Mouse (Mus musculus) neural tube, embryonic 13.5 days (tissue): Measurements from ENCODE around the gene Rdh12. TPM values are rescaled to one million over a fixed set of nuclear protein-coding genes. Genes with fewer than 3 reads are reported as not detected.
"Not testable (repeated sequence)": the region's sequence is repeated elsewhere in the genome, so short reads cannot be mapped to it uniquely, and the experiment has no call there.

Source experiments
- ATAC-seq: fragments of 200-750 bp; cut with Nextera tagmentation; 2 replicates; pipeline ENCODE4 v1.8.0; 2017; ENCODE audit warnings: low read depth, mild to moderate bottlenecking, moderate TSS enrichment, moderate library complexity
- H3K27ac ChIP-seq: fragments of 300-500 bp; sonication (generic); replicated peaks from 2 replicates; pipeline ENCODE4 v1.5.1; 2015; ENCODE audit warnings: moderate library complexity, mild to moderate bottlenecking, inconsistent platforms
- H3K27me3 ChIP-seq: fragments of 300-500 bp; sonication (generic); 2 replicates; pipeline ENCODE4 v1.6.1; 2015; ENCODE audit warnings: mild to moderate bottlenecking, inconsistent platforms
- H3K36me3 ChIP-seq: fragments of 300-500 bp; sonication (generic); 2 replicates; pipeline ENCODE4 v1.6.1; 2015; ENCODE audit warnings: mild to moderate bottlenecking, inconsistent platforms
- H3K4me1 ChIP-seq: fragments of 300-500 bp; sonication (generic); replicated peaks from 2 replicates; pipeline ENCODE4 v1.6.1; 2015; ENCODE audit warnings: inconsistent platforms
- H3K4me2 ChIP-seq: fragments of 300-500 bp; sonication (generic); 2 replicates; pipeline ENCODE4 v1.6.1; 2015; ENCODE audit warnings: inconsistent platforms, mild to moderate bottlenecking, moderate library complexity
- H3K4me3 ChIP-seq: fragments of 300-500 bp; sonication (generic); 2 replicates; pipeline ENCODE4 v1.5.1; 2015; ENCODE audit warnings: mild to moderate bottlenecking, inconsistent platforms
- H3K9ac ChIP-seq: fragments of 300-500 bp; sonication (generic); 2 replicates; pipeline ENCODE4 v1.6.1; 2015; ENCODE audit warnings: moderate library complexity, mild to moderate bottlenecking, inconsistent platforms
- H3K9me3 ChIP-seq: fragments of 300-500 bp; sonication (generic); 2 replicates; pipeline ENCODE4 v1.6.1; 2016; ENCODE audit warnings: inconsistent platforms
- WGBS: fragments of 180-500 bp; shearing (Covaris S2); methylation state at CpG from one replicate; pipeline ENCODE4 v1.1.7; 2015; 5-methylcytosine and 5-hydroxymethylcytosine counted together
- polyA plus RNA-seq: library from polyadenylated mRNA; unstranded; fragments of >200 nt; fragmentation: Nextera tagmentation; extraction: Ambion mirVana; gene quantifications from 2 replicates; pipeline ENCODE4 v1.2.1, GENCODE M21; 2015

Gene Rdh12
- 0.88 and 1.1 TPM in 2 replicates for polyA plus RNA-seq

DNA sequence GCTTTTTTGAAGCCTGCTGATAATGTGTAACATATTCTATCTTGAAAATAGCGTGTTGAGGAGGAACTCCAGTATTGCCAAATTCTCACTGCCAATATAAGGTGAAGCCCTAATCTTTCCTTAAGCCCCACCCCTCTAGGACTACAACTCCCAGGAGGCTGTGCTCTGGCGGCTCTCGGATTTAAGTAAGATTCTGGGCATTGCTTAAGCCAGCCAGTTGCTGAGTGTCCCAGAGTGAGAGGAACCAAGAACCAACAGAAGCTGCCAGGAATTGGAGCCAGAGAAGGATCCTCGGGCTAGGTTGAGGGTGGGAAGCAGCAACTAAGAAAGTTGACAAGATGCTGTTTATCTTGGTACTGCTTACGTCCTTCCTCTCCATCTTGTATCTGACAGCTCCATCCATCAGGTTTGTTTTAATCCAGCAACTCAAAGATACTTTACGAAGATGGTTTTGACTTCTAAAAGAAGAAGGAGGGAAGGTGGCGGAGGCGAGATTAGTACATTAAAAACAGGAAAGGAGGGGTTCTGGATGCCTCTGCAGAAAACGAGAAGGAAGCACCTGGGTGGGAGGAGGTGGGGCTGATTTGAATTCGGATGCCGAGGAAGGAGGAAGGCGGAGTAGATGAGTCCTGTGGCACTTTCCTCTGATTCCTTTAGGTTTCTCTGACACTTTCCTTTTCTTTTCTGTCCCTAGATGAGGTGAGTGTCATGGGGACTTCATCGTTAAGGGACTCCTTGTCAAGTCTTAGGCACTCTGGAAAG, at the start of gene Rdh12:
Gene Rdh12 (plus strand): TSS at position 212 of the 762 bp plus-strand sequence.
- WGBS: 4% methylated on average over 13 of the region's 13 CpGs
- H3K36me3 ChIP-seq: no peaks in the 10 kb centered on the region
- H3K4me1 ChIP-seq: peaks cover 8% of the 10 kb centered on the region
- peak; percentile 53; the same call in 1 of the 2 replicates for ATAC-seq
- H3K4me3 ChIP-seq: peak within 1 kb of the TSS; percentile 38
- H3K9ac ChIP-seq: peak within 1 kb of the TSS; percentile 58
- H3K27me3 ChIP-seq: no peaks in the 10 kb centered on the region
- peak within 1 kb of the TSS; percentile 66 for H3K4me2 ChIP-seq
- no peak within 1 kb of the TSS for H3K27ac ChIP-seq
- no peaks in the 10 kb centered on the region for H3K9me3 ChIP-seq

DNA sequence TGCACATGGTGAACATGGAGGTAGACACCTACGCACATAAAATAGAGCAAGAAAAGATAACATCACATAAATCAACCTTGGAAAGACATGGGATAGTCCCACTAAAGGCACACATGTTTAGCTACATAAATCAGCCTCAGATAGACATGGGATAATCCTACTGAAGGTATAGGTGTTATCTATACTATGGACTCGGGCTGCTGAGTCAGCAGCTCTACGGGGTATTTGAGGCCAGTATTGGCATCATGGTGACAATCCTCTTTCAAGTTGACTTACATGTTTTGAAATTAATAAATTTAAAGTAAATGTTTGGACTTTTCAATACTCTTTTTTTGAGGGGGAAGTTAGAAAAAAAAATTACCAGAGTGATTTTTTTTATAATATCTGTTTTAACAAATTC, 45.8 kb upstream of the Rdh12 start:
- Histone ChIP-seq H3K9ac (no peak overlapping the region), H3K27me3 (no peaks in the 10 kb centered on the region), H3K4me3 (no peak overlapping the region), H3K27ac (no peak overlapping the region), H3K4me1 (no peaks in the 10 kb centered on the region), H3K4me2 (no peak overlapping the region), H3K9me3 (no peaks in the 10 kb centered on the region), H3K36me3 (peaks cover 83% of the 10 kb centered on the region)
- 96% methylated on average over 3 of the region's 3 CpGs for WGBS
- ATAC-seq: no peak

DNA sequence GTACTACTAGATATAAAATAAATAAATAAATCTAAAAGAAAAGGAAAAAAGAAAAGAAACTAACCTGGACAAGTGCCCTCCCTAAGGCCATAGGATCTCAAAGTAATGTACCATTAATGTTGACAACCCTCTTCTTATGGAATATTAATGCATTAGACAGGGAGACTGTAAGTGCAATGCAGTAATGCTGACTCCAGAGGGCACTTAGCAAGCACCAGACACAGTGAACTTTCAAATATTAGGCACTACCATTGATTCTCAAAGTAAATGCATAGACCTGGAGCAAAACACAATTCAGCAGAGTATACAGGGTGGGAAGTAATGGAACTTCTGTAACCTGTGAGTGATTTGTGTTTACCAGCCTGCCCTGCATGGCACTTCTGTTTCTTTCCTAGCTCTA, 39.5 kb upstream of the Rdh12 start:
- no peak overlapping the region for H3K4me2 ChIP-seq
- no peak for ATAC-seq
- H3K4me1 ChIP-seq: peaks cover 17% of the 10 kb centered on the region
- no peaks in the 10 kb centered on the region for H3K27me3 ChIP-seq
- H3K27ac ChIP-seq: no peak overlapping the region
- no peak overlapping the region for H3K4me3 ChIP-seq
- H3K9ac ChIP-seq: no peak overlapping the region
- H3K9me3 ChIP-seq: no peaks in the 10 kb centered on the region
- H3K36me3 ChIP-seq: peaks cover 24% of the 10 kb centered on the region

DNA sequence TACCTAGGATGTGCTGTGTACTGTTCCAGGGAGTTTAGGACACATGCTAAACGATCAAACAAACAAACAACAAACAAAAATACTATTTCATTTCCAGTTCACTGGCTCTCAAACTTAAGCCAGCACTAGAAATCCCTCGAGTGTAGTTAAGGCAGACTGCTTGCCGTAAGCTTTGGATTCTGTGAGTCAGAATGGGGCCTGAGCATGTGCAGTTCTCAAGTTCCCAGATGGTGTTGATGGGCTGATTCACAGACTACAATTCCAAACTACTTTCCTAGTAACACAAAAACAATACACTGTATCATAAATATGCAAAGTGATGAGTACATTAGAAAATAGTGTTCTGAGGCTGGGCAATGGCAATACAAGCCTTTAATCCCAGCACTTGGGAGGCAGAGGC, 38.3 kb upstream of the Rdh12 start:
- ATAC-seq: no peak
- H3K27me3 ChIP-seq: no peaks in the 10 kb centered on the region
- no peak overlapping the region for H3K9ac ChIP-seq
- H3K36me3 ChIP-seq: peaks cover 22% of the 10 kb centered on the region
- no peak overlapping the region for H3K27ac ChIP-seq
- no peaks in the 10 kb centered on the region for H3K9me3 ChIP-seq
- no peak overlapping the region for H3K4me3 ChIP-seq
- 0 out of 2 replicates have a peak overlapping the region, but pooled peaks have one; percentile 74 for H3K4me2 ChIP-seq
- H3K4me1 ChIP-seq: peaks cover 17% of the 10 kb centered on the region
- WGBS: 63% methylated on average over 3 of the region's 3 CpGs

DNA sequence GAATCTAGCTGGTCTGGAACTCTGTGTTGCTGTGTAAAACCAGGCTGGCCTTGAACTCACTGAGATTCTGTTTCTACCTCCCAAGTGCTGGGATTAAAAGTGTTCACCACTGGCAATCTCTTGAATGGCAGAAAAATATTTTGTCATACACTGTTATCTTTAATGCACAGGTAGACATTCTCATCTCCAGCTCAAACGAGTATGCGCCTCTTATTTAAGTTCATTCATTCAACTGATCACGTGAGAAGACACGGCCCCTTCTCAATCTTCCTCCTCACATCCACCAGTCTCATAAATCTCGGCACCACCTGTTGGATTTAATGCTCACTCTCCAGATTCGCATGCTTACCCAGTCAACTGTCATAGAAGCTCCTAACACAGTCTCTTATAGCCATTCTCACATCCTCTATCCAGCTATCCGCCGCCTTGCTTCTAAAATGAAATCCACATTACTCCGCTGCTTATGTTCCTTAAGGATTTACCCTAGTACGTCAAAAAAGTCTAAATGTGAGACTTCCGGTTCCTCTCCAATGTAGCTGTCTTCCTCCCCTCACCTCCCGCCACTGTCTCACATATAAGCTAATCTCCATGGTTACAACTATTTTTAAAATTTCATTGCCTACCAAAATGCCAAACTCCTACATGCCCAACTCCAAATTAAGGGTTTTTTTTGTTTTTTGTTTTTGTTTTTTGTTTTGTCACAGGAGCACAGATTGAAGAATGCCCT, 37.3 kb upstream of the Rdh12 start:
- Histone ChIP-seq H3K9me3 (no peaks in the 10 kb centered on the region), H3K4me1 (peaks cover 17% of the 10 kb centered on the region), H3K36me3 (peaks cover 24% of the 10 kb centered on the region), H3K27me3 (no peaks in the 10 kb centered on the region), H3K4me2 (peak overlapping the region; percentile 74), H3K27ac (peak overlapping the region; percentile 96; the same call in 1 of the 2 replicates), H3K4me3 (peak overlapping the region; percentile 96), H3K9ac (peak overlapping the region; percentile 90)
- 36% methylated on average over 12 of the region's 12 CpGs for WGBS
- ATAC-seq: no peak

DNA sequence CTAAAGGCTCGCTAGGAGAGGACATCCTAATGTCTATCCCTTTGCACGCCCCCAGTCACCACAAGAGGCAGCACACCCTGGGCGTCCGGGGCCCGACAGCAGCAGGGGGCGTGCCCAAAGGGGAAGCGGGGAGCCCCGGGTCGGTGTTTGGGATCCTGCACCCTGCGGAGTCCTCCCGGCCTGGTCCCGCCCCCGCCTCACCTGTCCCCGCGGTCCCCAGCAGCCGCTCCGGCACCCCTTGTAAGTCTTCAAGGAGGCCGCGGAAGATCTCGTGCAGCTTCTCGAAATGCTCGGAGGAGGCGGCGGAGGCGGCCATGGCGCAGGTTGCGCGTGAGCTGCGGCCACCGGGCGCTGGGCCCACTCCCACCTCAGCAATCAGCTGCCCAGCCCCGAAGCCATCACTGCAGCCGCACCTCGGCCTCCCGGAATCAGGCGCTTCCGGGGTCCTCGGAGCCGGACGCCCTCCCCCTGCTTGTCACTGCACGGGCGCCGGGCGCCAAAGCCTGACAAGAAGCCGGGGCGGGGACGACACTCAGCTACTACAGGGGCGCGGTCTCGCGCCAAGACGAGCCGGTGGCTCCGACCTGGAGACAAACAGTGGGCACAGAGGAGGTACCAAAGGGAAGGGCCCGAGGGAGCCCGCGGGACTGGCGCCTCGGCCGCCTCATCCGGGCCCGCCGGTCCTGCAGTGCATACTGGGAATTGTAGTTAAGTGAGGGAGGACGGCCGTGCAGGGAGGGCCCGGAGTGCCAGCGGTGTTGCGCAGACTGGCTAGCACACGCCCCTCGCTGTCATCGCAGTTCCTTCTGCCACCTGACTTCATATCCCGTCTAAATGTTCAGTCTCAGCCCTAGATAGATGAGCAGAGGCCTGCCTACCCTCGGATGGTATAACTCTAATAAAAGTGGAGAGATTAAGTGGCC, 36.4 kb upstream of the Rdh12 start, which contains the start of gene Vti1b:
Gene Vti1b (minus strand): TSS at position 649 of the 923 bp plus-strand sequence.
- H3K4me3 ChIP-seq: peak within 1 kb of the TSS; percentile 96
- H3K27ac ChIP-seq: peak within 1 kb of the TSS; percentile 96
- peak within 1 kb of the TSS; percentile 74 for H3K4me2 ChIP-seq
- peak within 1 kb of the TSS; percentile 90 for H3K9ac ChIP-seq
- H3K4me1 ChIP-seq: peaks cover 17% of the 10 kb centered on the region
- peak; percentile 99 for ATAC-seq
- H3K9me3 ChIP-seq: no peaks in the 10 kb centered on the region
- under 1% methylated on average over 73 of the region's 73 CpGs for WGBS
- H3K27me3 ChIP-seq: no peaks in the 10 kb centered on the region
- H3K36me3 ChIP-seq: peaks cover 28% of the 10 kb centered on the region

DNA sequence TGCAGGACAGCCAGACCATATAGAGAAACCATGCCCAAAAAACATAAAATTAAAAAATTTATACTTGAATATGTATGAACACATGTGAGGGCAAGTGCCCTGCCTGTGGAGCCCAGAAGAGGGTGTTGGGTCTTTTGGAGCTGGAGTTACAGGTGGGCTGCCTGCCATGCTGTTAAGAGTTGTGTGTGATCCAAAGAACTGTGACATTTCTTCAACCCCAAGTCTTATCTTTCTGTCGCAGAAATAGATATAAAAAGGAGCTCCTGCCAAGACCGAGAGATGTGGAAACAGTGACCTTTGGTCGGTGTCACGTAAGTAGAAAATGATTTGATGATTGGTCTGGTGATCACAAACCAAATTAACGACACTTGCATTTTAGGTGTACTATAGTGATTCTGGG, 35.0 kb upstream of the Rdh12 start:
- H3K9me3 ChIP-seq: no peaks in the 10 kb centered on the region
- H3K4me3 ChIP-seq: no peak overlapping the region
- H3K36me3 ChIP-seq: peaks cover 33% of the 10 kb centered on the region
- WGBS: 86% methylated on average over 5 of the region's 5 CpGs
- H3K4me2 ChIP-seq: no peak overlapping the region
- H3K4me1 ChIP-seq: peaks cover 17% of the 10 kb centered on the region
- no peak overlapping the region for H3K27ac ChIP-seq
- no peak for ATAC-seq
- H3K27me3 ChIP-seq: no peaks in the 10 kb centered on the region
- no peak overlapping the region for H3K9ac ChIP-seq

DNA sequence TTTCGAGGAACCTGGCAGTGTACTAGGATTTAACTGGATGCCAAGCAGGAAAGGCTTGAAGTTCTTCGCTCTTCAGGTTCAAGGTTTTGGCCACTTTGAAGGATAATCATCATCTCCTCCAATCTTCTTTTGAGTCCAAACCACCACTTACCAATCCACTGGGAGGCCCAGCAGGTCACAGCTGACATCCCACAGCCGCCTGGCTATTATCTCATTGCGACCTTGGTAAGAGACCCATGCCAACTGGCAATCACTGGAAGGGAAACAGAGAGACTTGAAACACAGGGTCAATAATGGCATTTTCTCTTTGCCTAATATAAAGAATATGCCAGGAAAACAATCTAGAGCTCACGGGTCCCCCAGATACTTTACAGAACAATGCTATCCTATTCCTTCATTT, 32.7 kb upstream of the Rdh12 start:
- Histone ChIP-seq H3K36me3 (peaks cover 46% of the 10 kb centered on the region), H3K4me2 (no peak overlapping the region), H3K27ac (no peak overlapping the region), H3K9ac (no peak overlapping the region), H3K4me1 (peaks cover 8% of the 10 kb centered on the region), H3K9me3 (no peaks in the 10 kb centered on the region), H3K27me3 (no peaks in the 10 kb centered on the region), H3K4me3 (no peak overlapping the region)
- 91% methylated on average over 5 of the region's 5 CpGs for WGBS
- ATAC-seq: no peak

DNA sequence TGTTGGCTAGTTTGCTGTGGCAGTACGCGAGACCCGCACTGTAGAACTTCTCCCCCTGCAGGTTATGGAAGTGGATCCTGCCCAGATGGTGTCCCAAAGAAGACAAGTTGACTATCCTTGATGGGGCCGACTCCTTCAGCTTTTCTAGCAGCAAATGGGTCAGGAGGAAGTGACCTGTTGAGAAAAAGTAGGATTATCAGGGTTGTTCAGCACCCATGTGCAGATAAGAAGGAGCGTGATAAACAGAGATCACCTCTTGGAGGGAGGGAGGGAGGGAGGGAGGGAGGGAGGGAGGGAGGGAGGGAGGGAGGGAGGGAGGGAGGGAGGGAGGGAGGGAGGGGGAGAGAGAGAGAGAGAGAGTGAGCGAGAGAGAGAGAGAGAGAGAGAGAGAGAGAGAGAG, 23.6 kb upstream of the Rdh12 start:
- 90% methylated on average over 5 of the region's 6 CpGs for WGBS
- H3K9me3 ChIP-seq, ATAC-seq, H3K9ac ChIP-seq, H3K27me3 ChIP-seq, H3K27ac ChIP-seq, H3K4me2 ChIP-seq, H3K4me3 ChIP-seq: not testable (repeated sequence)
- peaks cover 10% of the 10 kb centered on the region for H3K4me1 ChIP-seq
- peaks cover 80% of the 10 kb centered on the region for H3K36me3 ChIP-seq

DNA sequence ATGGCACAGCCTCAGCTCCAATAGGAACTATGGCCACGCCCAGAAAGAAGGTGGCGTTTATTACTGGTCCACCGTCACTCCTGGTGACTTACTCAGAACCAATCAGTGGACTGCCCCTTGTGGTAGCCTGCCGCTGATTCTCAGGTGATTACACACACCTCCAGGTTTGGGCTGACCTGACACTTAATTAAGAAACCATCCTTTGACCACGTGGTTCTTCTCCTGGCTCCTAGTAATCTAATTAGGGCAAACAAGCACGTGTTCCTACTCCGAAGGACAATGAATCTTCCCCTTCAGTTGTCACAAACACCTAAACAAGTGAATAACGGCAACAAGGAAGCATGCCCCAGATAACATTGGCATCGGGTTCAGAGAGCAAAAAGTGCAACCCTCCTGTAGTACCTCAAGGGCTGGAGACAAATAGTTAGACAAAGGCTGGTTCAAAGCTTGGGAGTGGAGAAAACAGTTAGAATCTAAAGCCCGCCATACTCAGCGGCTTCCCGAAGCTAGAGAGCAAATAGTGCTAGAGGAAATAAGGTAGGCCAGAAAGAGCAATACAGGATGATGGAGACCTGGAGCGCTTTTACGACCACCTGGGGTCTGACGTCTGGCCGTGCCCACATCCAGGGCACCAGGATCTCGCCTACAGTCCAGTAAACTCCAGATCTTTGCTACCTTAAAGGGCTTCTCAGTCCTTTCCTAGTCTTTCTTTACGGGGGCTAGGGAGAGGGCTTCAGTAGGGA, 17.6 kb upstream of the Rdh12 start:
- Histone ChIP-seq H3K27me3 (no peaks in the 10 kb centered on the region), H3K36me3 (peaks cover 24% of the 10 kb centered on the region), H3K4me2 (peak overlapping the region; percentile 86), H3K9ac (peak overlapping the region; percentile 79), H3K4me3 (peak overlapping the region; percentile 53), H3K4me1 (peaks cover 23% of the 10 kb centered on the region), H3K9me3 (no peaks in the 10 kb centered on the region), H3K27ac (peak overlapping the region; percentile 75)
- WGBS: under 1% methylated on average over 18 of the region's 18 CpGs
- peak; percentile 93 for ATAC-seq

DNA sequence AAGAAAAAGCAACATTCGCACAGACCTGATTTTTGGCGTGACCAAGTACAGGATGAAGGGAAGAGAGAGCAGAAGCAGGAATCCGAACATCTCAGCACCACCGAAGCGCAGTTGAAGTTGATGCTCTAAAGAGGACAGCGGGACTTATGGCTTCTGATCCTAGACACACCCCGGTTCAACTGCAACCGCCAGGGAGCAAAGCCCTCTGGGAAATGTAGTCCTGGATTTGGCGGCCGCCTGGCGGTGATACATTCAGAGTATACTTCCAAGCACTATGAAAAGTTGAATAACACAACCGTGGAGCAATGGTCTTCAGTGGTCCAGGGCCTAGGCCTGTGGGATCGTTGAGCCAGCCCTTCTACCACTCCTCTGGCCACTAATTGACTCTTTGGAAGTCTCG, 17.0 kb upstream of the Rdh12 start:
- Histone ChIP-seq H3K27ac (peak overlapping the region; percentile 75), H3K9me3 (no peaks in the 10 kb centered on the region), H3K9ac (peak overlapping the region; percentile 79), H3K27me3 (no peaks in the 10 kb centered on the region), H3K4me2 (peak overlapping the region; percentile 86), H3K4me3 (peak overlapping the region; percentile 53), H3K4me1 (peaks cover 23% of the 10 kb centered on the region), H3K36me3 (peaks cover 18% of the 10 kb centered on the region)
- ATAC-seq: peak; percentile 82
- 7% methylated on average over 14 of the region's 14 CpGs for WGBS
